Mouse (Mus musculus) splenic B cell, adult 2 months (primary cell): ENCODE measurements around the gene St8sia6.

Experiments used
- DNase-seq: peaks from one replicate; pipeline ENCODE4 v3.0.0-alpha.2; 2011; ENCODE audit warnings: low read depth, low spot score
- H3K27me3 ChIP-seq: 2 replicates; pipeline ENCODE4 v1.6.1; 2012; ENCODE audit warnings: mild to moderate bottlenecking, low read length, moderate library complexity, mixed read lengths; ENCODE audit not compliant: control insufficient read depth, poor library complexity, insufficient read depth, severe bottlenecking
- H3K36me3 ChIP-seq: 2 replicates; pipeline ENCODE4 v1.6.1; 2012; ENCODE audit warnings: mild to moderate bottlenecking, low read length, moderate library complexity, mixed read lengths; ENCODE audit not compliant: control insufficient read depth, poor library complexity, insufficient read depth, severe bottlenecking

St8sia6 gene

GRCm38 (mm10) chr2:13746023-13746422, 47.8 kb downstream of the St8sia6 start:
- no peak for DNase-seq
- Histone ChIP-seq H3K36me3 (no peaks in the 10 kb centered on the region), H3K27me3 (no peaks in the 10 kb centered on the region)

- Histone ChIP-seq H3K36me3 (no peaks in the 10 kb centered on the region), H3K27me3 (no peaks in the 10 kb centered on the region)
- no peak for DNase-seq
Measured at GRCm38 (mm10) chr2:13738704-13739103, 55.2 kb downstream of the St8sia6 start.

GRCm38 (mm10) chr2:13727901-13728300, 66.0 kb downstream of the St8sia6 start:
- Histone ChIP-seq H3K27me3 (no peaks in the 10 kb centered on the region), H3K36me3 (no peaks in the 10 kb centered on the region)
- DNase-seq: no peak

- no peak for DNase-seq
- no peaks in the 10 kb centered on the region for H3K36me3 ChIP-seq
Measured at GRCm38 (mm10) chr2:13725592-13725991, 68.3 kb downstream of the St8sia6 start.

GRCm38 (mm10) chr2:13722241-13722640, 71.6 kb downstream of the St8sia6 start:
- H3K27me3 ChIP-seq: no peaks in the 10 kb centered on the region
- no peaks in the 10 kb centered on the region for H3K36me3 ChIP-seq
- no peak for DNase-seq

More at GRCm38 (mm10) chr2:13725592-13725991, 68.3 kb downstream of the St8sia6 start:
- no peaks in the 10 kb centered on the region for H3K27me3 ChIP-seq

GRCm38 (mm10) chr2:13718628-13719185, 75.2 kb downstream of the St8sia6 start:
- H3K27me3 ChIP-seq: no peaks in the 10 kb centered on the region
- no peaks in the 10 kb centered on the region for H3K36me3 ChIP-seq
- DNase-seq: peak; percentile 8

- Histone ChIP-seq H3K27me3 (no peaks in the 10 kb centered on the region; the same call in 1 of the 2 replicates), H3K36me3 (no peaks in the 10 kb centered on the region)
- DNase-seq: no peak
Measured at GRCm38 (mm10) chr2:13708785-13709184, 85.1 kb downstream of the St8sia6 start.

- no peak for DNase-seq
- Histone ChIP-seq H3K27me3 (no peaks in the 10 kb centered on the region), H3K36me3 (no peaks in the 10 kb centered on the region)
Measured at GRCm38 (mm10) chr2:13697514-13697913, 96.3 kb downstream of the St8sia6 start.

GRCm38 (mm10) chr2:13694417-13694816, 99.4 kb downstream of the St8sia6 start:
- H3K27me3 ChIP-seq: no peaks in the 10 kb centered on the region
- DNase-seq: no peak
- no peaks in the 10 kb centered on the region for H3K36me3 ChIP-seq

- DNase-seq: no peak
- Histone ChIP-seq H3K36me3 (no peaks in the 10 kb centered on the region), H3K27me3 (no peaks in the 10 kb centered on the region)
Measured at GRCm38 (mm10) chr2:13684380-13684779, 109.5 kb downstream of the St8sia6 start.

- no peaks in the 10 kb centered on the region for H3K27me3 ChIP-seq
- DNase-seq: no peak
- no peaks in the 10 kb centered on the region for H3K36me3 ChIP-seq
Measured at GRCm38 (mm10) chr2:13683205-13683570, 110.7 kb downstream of the St8sia6 start.

- Histone ChIP-seq H3K36me3 (no peaks in the 10 kb centered on the region), H3K27me3 (no peaks in the 10 kb centered on the region)
- no peak for DNase-seq
Measured at GRCm38 (mm10) chr2:13682488-13683204, 111.2 kb downstream of the St8sia6 start.

GRCm38 (mm10) chr2:13672946-13673345, 120.9 kb downstream of the St8sia6 start:
- no peaks in the 10 kb centered on the region for H3K27me3 ChIP-seq
- H3K36me3 ChIP-seq: no peaks in the 10 kb centered on the region
- peak; percentile 56 for DNase-seq

- no peaks in the 10 kb centered on the region for H3K27me3 ChIP-seq
- no peaks in the 10 kb centered on the region for H3K36me3 ChIP-seq
- no peak for DNase-seq
Measured at GRCm38 (mm10) chr2:13672426-13672825, 121.4 kb downstream of the St8sia6 start.

GRCm38 (mm10) chr2:13634866-13635265, 159.0 kb downstream of the St8sia6 start:
- no peaks in the 10 kb centered on the region for H3K36me3 ChIP-seq
- DNase-seq: peak; percentile 9
- no peaks in the 10 kb centered on the region for H3K27me3 ChIP-seq
